Mouse (Mus musculus) myocyte (in vitro differentiated cells): Measurements from ENCODE around the gene Cpxm2. TPM values are rescaled to one million over a fixed set of nuclear protein-coding genes. Genes with fewer than 3 reads are reported as not detected.

Experiments
- H3K27me3 ChIP-seq: one replicate; pipeline ENCODE4 v1.6.1; 2011; ENCODE audit not compliant: control insufficient read depth, insufficient read depth, insufficient read length
- H3K36me3 ChIP-seq: one replicate; pipeline ENCODE4 v1.6.1; 2011; ENCODE audit not compliant: control insufficient read depth, insufficient read depth
- H3K4me2 ChIP-seq: one replicate; pipeline ENCODE4 v1.6.1; 2011; ENCODE audit warnings: low read depth, control low read depth
- H3K4me3 ChIP-seq: one replicate; pipeline ENCODE4 v1.5.1; 2011; ENCODE audit warnings: mild to moderate bottlenecking, control low read depth, moderate library complexity
- H3K79me2 ChIP-seq: one replicate; pipeline ENCODE4 v1.6.1; 2011; ENCODE audit not compliant: control insufficient read depth, insufficient read depth
- H3ac ChIP-seq: one replicate; pipeline ENCODE4 v1.6.1; 2011; ENCODE audit not compliant: control insufficient read depth, insufficient read length
- CEBPB ChIP-seq: IDR thresholded peaks from 2 replicates; pipeline ENCODE4 v1.6.1; 2011; ENCODE audit warnings: mild to moderate bottlenecking, moderate library complexity; ENCODE audit not compliant: poor library complexity, insufficient read depth, severe bottlenecking
- E2F4 ChIP-seq: IDR thresholded peaks from one replicate; pipeline ENCODE4 v1.6.1; 2011; ENCODE audit warnings: mild to moderate bottlenecking, control low read depth, moderate library complexity; ENCODE audit not compliant: insufficient read depth
- MAX ChIP-seq: IDR thresholded peaks from one replicate; pipeline ENCODE4 v1.6.1; 2011; ENCODE audit warnings: low read depth, mild to moderate bottlenecking, control low read depth
- MYOD1 ChIP-seq, 3 experiments: IDR thresholded peaks; one replicate each; pipeline ENCODE4 v1.6.1; 2011; ENCODE audit warnings: control low read depth in 2 of 3, low read depth in 2 of 3, mild to moderate bottlenecking in 2 of 3, moderate library complexity in 1 of 3; ENCODE audit not compliant: insufficient read length in 2 of 3, control insufficient read depth in 1 of 3
- MYOG ChIP-seq, 3 experiments: IDR thresholded peaks; one replicate each; pipeline ENCODE4 v1.6.1; 2011; ENCODE audit warnings: control low read depth in 2 of 3, low read depth in 2 of 3, mild to moderate bottlenecking in 2 of 3; ENCODE audit not compliant: insufficient read length in 2 of 3, control insufficient read depth in 1 of 3, insufficient read depth in 1 of 3
- POLR2A ChIP-seq: IDR thresholded peaks from one replicate; pipeline ENCODE4 v1.6.1; 2011; ENCODE audit warnings: low read depth, mild to moderate bottlenecking, control low read depth, moderate library complexity; ENCODE audit not compliant: insufficient read length
- POLR2AphosphoS2 ChIP-seq: IDR thresholded peaks from one replicate; pipeline ENCODE4 v1.6.1; 2011; ENCODE audit warnings: low read depth, control low read depth; ENCODE audit not compliant: insufficient read length
- REST ChIP-seq: IDR thresholded peaks from one replicate; pipeline ENCODE4 v1.6.1; 2011; ENCODE audit warnings: mild to moderate bottlenecking, control low read depth, moderate library complexity; ENCODE audit not compliant: insufficient read depth, insufficient read length
- SRF ChIP-seq: IDR thresholded peaks from one replicate; pipeline ENCODE4 v1.6.1; 2011; ENCODE audit warnings: low read depth; ENCODE audit not compliant: control insufficient read depth, insufficient read length
- TCF12 ChIP-seq: IDR thresholded peaks from one replicate; pipeline ENCODE4 v1.6.1; 2011; ENCODE audit warnings: mild to moderate bottlenecking, control low read depth; ENCODE audit not compliant: poor library complexity, insufficient read depth, severe bottlenecking
- TCF3 ChIP-seq: IDR thresholded peaks from one replicate; pipeline ENCODE4 v1.6.1; 2011; ENCODE audit warnings: low read depth, control low read depth; ENCODE audit not compliant: insufficient read length
- USF1 ChIP-seq: IDR thresholded peaks from one replicate; pipeline ENCODE4 v1.6.1; 2011; ENCODE audit warnings: low read depth, mild to moderate bottlenecking, control low read depth, moderate library complexity
- polyA plus RNA-seq: library from polyadenylated mRNA; unstranded; fragments of >200 nt; fragmentation: generic; extraction: Trizol; gene quantifications from one replicate; pipeline ENCODE4 v1.2.1, GENCODE M21; 2012; ENCODE audit warnings: missing spikeins

Cpxm2 gene
- not detected for polyA plus RNA-seq

DNA sequence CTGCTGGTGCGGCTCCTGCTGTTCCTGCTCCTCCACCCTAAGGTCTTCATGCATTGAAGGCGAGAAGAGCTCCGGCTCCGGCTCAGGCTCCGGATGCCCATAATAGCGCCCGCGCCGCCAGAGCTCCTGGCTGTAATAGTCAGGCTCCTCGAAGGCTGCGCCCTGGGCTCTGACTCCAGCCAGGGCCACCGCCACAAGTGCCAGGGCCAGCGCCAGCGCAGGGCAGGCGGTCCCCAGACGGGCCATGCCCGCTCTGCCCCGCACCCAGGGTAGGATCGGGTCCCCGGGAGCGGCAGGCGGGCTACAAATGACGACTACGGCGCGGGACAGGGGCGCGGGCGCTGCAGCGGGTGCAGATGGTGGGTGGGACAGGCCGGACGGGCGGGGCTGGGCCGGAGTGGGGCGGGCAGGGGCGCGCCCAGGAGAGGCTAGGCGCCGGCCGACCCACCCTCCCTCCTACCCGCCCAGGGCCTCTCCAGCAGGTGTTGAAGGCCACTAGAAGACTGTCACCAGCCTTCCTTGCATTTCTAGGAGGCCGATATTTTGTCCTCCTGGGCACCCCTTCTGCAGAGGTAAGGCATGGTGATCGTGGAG is at the start of gene Cpxm2:
Cpxm2 (minus strand) TSS at position 372 of the 594 bp plus-strand sequence.
- no peak within 1 kb of the TSS for H3K4me2 ChIP-seq
- no peak within 1 kb of the TSS for H3K4me3 ChIP-seq
- H3K27me3 ChIP-seq, result peaks cover 36% of the 10 kb centered on the region
- H3K36me3 ChIP-seq, result no peaks in the 10 kb centered on the region
- H3ac ChIP-seq, result no peak within 1 kb of the TSS
- no peaks in the 10 kb centered on the region for H3K79me2 ChIP-seq
- TF ChIP-seq POLR2AphosphoS2 (no peak), MAX (no peak), TCF3 (no peak), USF1 (no peak), POLR2A (no peak), MYOD1 (IDR thresholded peaks at IDR 0.05; ENCODE audit: control insufficient read depth in 1 of 3, insufficient read length in 2 of 3, low read depth in 2 of 3) (no peak), REST (no peak), SRF (no peak), CEBPB (no peak), E2F4 (no peak)

DNA sequence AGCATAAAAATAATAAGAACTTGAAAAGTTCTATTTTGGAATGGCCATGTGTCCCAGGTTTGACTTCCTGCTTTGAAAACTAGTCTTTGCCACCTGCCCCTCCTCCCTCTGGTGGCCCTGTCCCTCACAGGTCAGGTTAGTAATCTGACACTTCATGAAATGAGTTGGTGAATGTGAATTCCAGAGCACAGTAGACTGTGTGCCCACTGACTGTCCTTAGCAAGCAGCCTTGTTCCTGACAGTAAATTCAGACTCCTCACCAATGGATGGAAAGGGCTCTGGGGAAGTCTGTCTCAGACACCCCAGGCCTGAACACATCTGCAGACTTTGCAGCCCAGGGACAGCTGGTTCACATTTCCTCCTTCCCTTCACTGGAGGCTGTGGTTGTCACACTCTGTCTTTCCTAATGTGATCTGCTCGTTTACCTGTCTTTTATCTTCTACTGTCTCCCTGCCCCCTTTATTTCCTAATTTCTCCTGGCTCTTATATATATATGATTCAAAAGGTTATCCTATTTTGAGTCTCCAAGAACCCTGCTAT is 49.6 kb upstream of the Cpxm2 start:
- H3ac ChIP-seq, result no peak overlapping the region
- TF ChIP-seq MYOD1 (IDR thresholded peaks at IDR 0.05; ENCODE audit: control insufficient read depth in 1 of 3, insufficient read length in 2 of 3, low read depth in 2 of 3) (no peak), MAX (no peak)
- peaks cover 59% of the 10 kb centered on the region for H3K27me3 ChIP-seq
- H3K79me2 ChIP-seq, result no peaks in the 10 kb centered on the region
- H3K36me3 ChIP-seq, result no peaks in the 10 kb centered on the region
- H3K4me2 ChIP-seq, result no peak overlapping the region
- no peak overlapping the region for H3K4me3 ChIP-seq

DNA sequence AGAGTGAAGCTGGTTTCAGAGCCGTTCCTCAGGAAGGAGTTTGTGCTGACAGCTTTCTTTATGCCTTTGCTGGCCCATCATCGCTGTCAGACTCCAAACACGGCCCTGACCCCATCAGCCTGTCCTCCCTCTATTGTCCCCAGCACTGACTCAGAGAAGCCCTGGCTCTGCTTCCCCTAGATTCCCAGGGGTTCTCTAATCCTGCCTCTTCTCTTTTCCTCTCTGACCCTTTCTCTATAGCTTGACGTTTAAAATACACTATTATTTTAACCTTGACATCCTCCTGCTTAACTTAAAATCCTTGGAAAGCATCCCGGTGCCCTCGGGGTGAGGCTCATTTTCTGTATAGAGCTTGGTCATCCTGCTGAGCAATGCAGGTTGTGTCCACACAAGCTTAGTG is 45.1 kb upstream of the Cpxm2 start:
- H3K36me3 ChIP-seq, result no peaks in the 10 kb centered on the region

DNA sequence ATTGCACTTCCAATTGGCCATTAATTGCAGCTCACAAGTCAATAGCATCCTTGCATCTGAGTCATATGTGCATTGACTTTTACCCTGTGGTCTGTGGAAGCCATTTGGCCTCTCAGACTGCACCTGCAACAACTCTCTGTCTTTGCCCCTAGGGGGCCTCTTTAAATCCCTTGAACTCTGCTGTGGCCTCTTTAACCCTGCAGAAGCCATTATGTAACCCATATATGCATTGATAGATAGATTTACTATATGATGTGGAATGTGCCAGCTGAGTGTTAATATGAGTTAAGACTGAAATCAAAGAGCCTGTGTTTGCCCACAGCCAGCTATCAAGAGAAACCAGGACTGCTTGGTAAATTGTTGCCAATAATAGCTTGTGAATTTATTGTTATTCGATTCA is 44.3 kb upstream of the Cpxm2 start:
- Histone ChIP-seq H3K36me3 (no peaks in the 10 kb centered on the region), H3K4me3 (no peak overlapping the region), H3K79me2 (no peaks in the 10 kb centered on the region), H3ac (no peak overlapping the region), H3K27me3 (peaks cover 50% of the 10 kb centered on the region), H3K4me2 (no peak overlapping the region)
- TF ChIP-seq E2F4 (no peak), TCF12 (no peak), MYOD1 (IDR thresholded peaks at IDR 0.05; ENCODE audit: control insufficient read depth in 1 of 3, insufficient read length in 2 of 3, low read depth in 2 of 3) (no peak), REST (no peak)

More for the DNA sequence above, 45.1 kb upstream of the Cpxm2 start:
- TF ChIP-seq TCF3, result no peak
- no peak for TF ChIP-seq MYOG (IDR thresholded peaks at IDR 0.05; ENCODE audit: control insufficient read depth in 1 of 3, insufficient read depth in 1 of 3, insufficient read length in 2 of 3, low read depth in 2 of 3)
- no peak for TF ChIP-seq TCF12
- TF ChIP-seq POLR2A, result no peak
- no peak for TF ChIP-seq MYOD1 (IDR thresholded peaks at IDR 0.05; ENCODE audit: control insufficient read depth in 1 of 3, insufficient read length in 2 of 3, low read depth in 2 of 3)
- no peak for TF ChIP-seq CEBPB
- TF ChIP-seq MAX, result no peak
- TF ChIP-seq REST, result no peak
- no peak for TF ChIP-seq SRF
- no peak for TF ChIP-seq USF1
- TF ChIP-seq POLR2AphosphoS2, result no peak
- TF ChIP-seq E2F4, result no peak
- Histone ChIP-seq H3K4me2 (no peak overlapping the region), H3K4me3 (no peak overlapping the region), H3K79me2 (no peaks in the 10 kb centered on the region), H3K27me3 (peaks cover 50% of the 10 kb centered on the region), H3ac (no peak overlapping the region)

DNA sequence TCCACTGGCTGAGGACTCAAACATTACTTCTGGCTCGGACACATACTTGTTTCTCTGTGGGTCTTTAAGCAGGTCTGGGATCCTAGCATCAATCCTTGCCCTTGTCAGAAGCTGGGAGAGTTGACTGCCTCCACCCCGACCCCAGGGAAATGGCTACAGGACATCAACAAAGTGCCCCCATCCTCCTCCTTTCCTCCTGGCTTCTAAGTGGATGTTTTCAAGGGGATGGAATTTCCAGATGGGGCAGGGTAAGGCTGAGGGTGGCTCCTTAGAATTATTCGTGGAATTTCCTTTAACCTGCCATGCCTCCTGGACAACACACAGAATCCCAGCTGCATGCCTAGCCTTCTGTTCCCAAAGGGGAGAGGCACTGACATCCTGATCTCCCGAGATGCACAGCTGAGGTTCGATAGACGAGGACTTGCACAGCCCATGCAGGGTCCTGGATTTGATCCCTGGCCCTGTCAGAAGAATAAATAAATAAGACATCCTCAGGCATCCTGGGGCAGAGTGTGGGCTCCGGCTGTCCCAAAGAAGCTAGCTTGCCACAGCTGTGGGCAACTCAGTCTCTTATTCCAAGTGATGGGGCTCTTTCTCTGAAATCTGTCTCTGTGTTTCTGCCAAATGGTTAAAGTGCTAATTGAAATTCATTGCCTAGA is 43.4 kb upstream of the Cpxm2 start:
- no peak overlapping the region for H3K4me2 ChIP-seq
- no peak overlapping the region for H3K4me3 ChIP-seq
- no peaks in the 10 kb centered on the region for H3K36me3 ChIP-seq
- H3K79me2 ChIP-seq, result no peaks in the 10 kb centered on the region
- TF ChIP-seq USF1 (no peak), E2F4 (no peak), MAX (no peak)
- H3K27me3 ChIP-seq, result peaks cover 50% of the 10 kb centered on the region
- no peak overlapping the region for H3ac ChIP-seq
